8 mouse cellular contexts compared by ENCODE assay signal in genomic region chr2:179977344-179978025, GRCm38 (mm10). TPM values are rescaled to one million over a fixed set of nuclear protein-coding genes. Genes with fewer than 3 reads are reported as not detected.
DNase-seq lines count a peak whose midpoint lies in the region; ATAC-seq and TF ChIP-seq lines count a peak whose summit lies in the region.

No protein-coding gene starts in this region.

- H3K9me3 ChIP-seq in hindbrain, embryonic 13.5 days, result no peaks in the 10 kb centered on the region
- H3K9me3 ChIP-seq in midbrain, embryonic 14.5 days (ENCODE audit: control insufficient read depth, low read length), result no peaks in the 10 kb centered on the region

- H3K4me1 ChIP-seq in kidney, adult 2 months (ENCODE audit: control insufficient read depth, insufficient read depth, low read length), result peaks cover 16% of the 10 kb centered on the region
- peaks cover 49% of the 10 kb centered on the region for H3K4me1 ChIP-seq in bone marrow macrophage, adult 2 months (ENCODE audit: control insufficient read depth, insufficient read depth, low read length)
- peaks cover 39% of the 10 kb centered on the region for H3K4me1 ChIP-seq in hindbrain, embryonic 13.5 days (replicated peaks)
- H3K4me1 ChIP-seq in midbrain, embryonic 14.5 days (ENCODE audit: control insufficient read depth, insufficient read depth, low read length), result peaks cover 31% of the 10 kb centered on the region

- peak overlapping the region; percentile 59 for H3K4me2 ChIP-seq in hindbrain, embryonic 13.5 days
- peak overlapping the region; percentile 63 for H3K4me2 ChIP-seq in midbrain, embryonic 14.5 days (ENCODE audit: low read length)

- H3K36me3 ChIP-seq in kidney, adult 2 months (ENCODE audit: control insufficient read depth, insufficient read depth, low read length), result no peaks in the 10 kb centered on the region
- no peaks in the 10 kb centered on the region for H3K36me3 ChIP-seq in hindbrain, embryonic 13.5 days
- no peaks in the 10 kb centered on the region for H3K36me3 ChIP-seq in midbrain, embryonic 14.5 days (ENCODE audit: control insufficient read depth, insufficient read depth, low read length)

- TF ChIP-seq CTCF in kidney, adult 2 months (conservative IDR thresholded peaks at IDR 0.05; ENCODE audit: insufficient read depth, insufficient read length, low read depth, low read length), result no peak
- no peak for TF ChIP-seq CTCF in bone marrow macrophage, adult 2 months (IDR thresholded peaks at IDR 0.05; ENCODE audit: low read depth, low read length)

- ATAC-seq in hindbrain, embryonic 13.5 days (ENCODE audit: low FRiP score), result no peak
- no peak for ATAC-seq in midbrain, embryonic 14.5 days (ENCODE audit: low FRiP score, low TSS enrichment)
- no peak for ATAC-seq in monocyte, adult 5-6 weeks (replicated peaks; ENCODE audit: insufficient number of reproducible peaks, low FRiP score, low TSS enrichment, poor library complexity, severe bottlenecking)
- no peak for ATAC-seq in megakaryocyte-erythroid progenitor cell, adult 5-6 weeks (replicated peaks; ENCODE audit: low FRiP score, low TSS enrichment, poor library complexity, severe bottlenecking)

- WGBS in kidney, adult 2 months, result 9% methylated on average over 10 of the region's 10 CpGs
- whole genome bisulfite sequencing in hindbrain, embryonic 13.5 days, result 10% methylated on average over 10 of the region's 10 CpGs
- WGBS in midbrain, embryonic 14.5 days, result 11% methylated on average over 10 of the region's 10 CpGs

- H3K9ac ChIP-seq in hindbrain, embryonic 13.5 days, result peak overlapping the region; percentile 93
- peak overlapping the region; percentile 92 for H3K9ac ChIP-seq in midbrain, embryonic 14.5 days (replicated peaks; ENCODE audit: low read length)

- no peak for DNase-seq in kidney, adult 2 months
- no peak for DNase-seq in kidney, adult 8-10 months
- DNase-seq in 3T3-L1 (ENCODE audit: low read depth, low spot score), result peak; percentile 32
- DNase-seq in midbrain, embryonic 14.5 days, result peak; percentile 23

- no peak for TF ChIP-seq POLR2A in kidney, adult 2 months (IDR thresholded peaks at IDR 0.05; ENCODE audit: low read depth, low read length)
- TF ChIP-seq POLR2A in bone marrow macrophage, adult 2 months (IDR thresholded peaks at IDR 0.05; ENCODE audit: borderline replicate concordance, low read depth, low read length), result no peak

- H3K4me3 ChIP-seq in kidney, adult 2 months (ENCODE audit: insufficient read depth, low read depth, low read length), result peak overlapping the region; percentile 62
- peak overlapping the region; percentile 73 for H3K4me3 ChIP-seq in bone marrow macrophage, adult 2 months (ENCODE audit: insufficient read depth, low read length)
- H3K4me3 ChIP-seq in hindbrain, embryonic 13.5 days, result peak overlapping the region; percentile 83
- peak overlapping the region; percentile 80 for H3K4me3 ChIP-seq in midbrain, embryonic 14.5 days (replicated peaks; ENCODE audit: low read depth, low read length)

- no peaks in the 10 kb centered on the region for H3K27me3 ChIP-seq in kidney, adult 2 months (replicated peaks; ENCODE audit: control insufficient read depth, insufficient read depth, low read length)
- no peaks in the 10 kb centered on the region for H3K27me3 ChIP-seq in hindbrain, embryonic 13.5 days
- H3K27me3 ChIP-seq in midbrain, embryonic 14.5 days (ENCODE audit: control insufficient read depth, insufficient read depth, low read length), result no peaks in the 10 kb centered on the region

- H3K27ac ChIP-seq in kidney, adult 2 months (ENCODE audit: insufficient read depth, low read depth, low read length), result peak overlapping the region; percentile 92
- H3K27ac ChIP-seq in bone marrow macrophage, adult 2 months (ENCODE audit: insufficient read depth, low read depth, low read length), result peak overlapping the region; percentile 69
- peak overlapping the region; percentile 97 for H3K27ac ChIP-seq in hindbrain, embryonic 13.5 days
- H3K27ac ChIP-seq in midbrain, embryonic 14.5 days (replicated peaks; ENCODE audit: low read depth, low read length), result peak overlapping the region; percentile 95

RNA-seq across cellular contexts. Expression of gene Taf4, which starts 1.0 kb away (rescaled TPM):
- polyA plus RNA-seq in kidney, adult 2 months (2012; rRNA removed), result 7.3 and 8.9 TPM in 2 replicates
- 16.8 and 17.2 TPM in 2 replicates for polyA plus RNA-seq in bone marrow macrophage, adult 2 months (2012; ENCODE audit: insufficient read depth, insufficient read length, missing spikeins)
- 3.9 and 4.5 TPM in 2 replicates for polyA plus RNA-seq in hindbrain, embryonic 13.5 days (2015; fragmentation: Nextera tagmentation; extraction: Ambion mirVana)
- polyA plus RNA-seq in midbrain, embryonic 14.5 days (2014; fragmentation: Nextera tagmentation; extraction: Ambion mirVana), result 5.4 and 5.9 TPM in 2 replicates
- total RNA-seq in monocyte, adult 5-6 weeks (2017), result 27.7 to 65.7 TPM (median 39.4 TPM) in 3 replicates
- 22.1 and 31.5 TPM in 2 replicates for total RNA-seq in megakaryocyte-erythroid progenitor cell, adult 5-6 weeks (2014; fragmentation: Nextera tagmentation)
- 20.1 and 28.4 TPM in 2 replicates for total RNA-seq in megakaryocyte-erythroid progenitor cell, adult 5-6 weeks (2017)

RNA-seq across cellular contexts. Expression of gene Lsm14b, which starts 47.3 kb away (rescaled TPM):
- polyA plus RNA-seq in kidney, adult 2 months (2012; rRNA removed), result 27.2 and 29.5 TPM in 2 replicates
- 26.2 and 30.9 TPM in 2 replicates for polyA plus RNA-seq in bone marrow macrophage, adult 2 months (2012; ENCODE audit: insufficient read depth, insufficient read length, missing spikeins)
- polyA plus RNA-seq in hindbrain, embryonic 13.5 days (2015; fragmentation: Nextera tagmentation; extraction: Ambion mirVana), result 22.5 and 23.4 TPM in 2 replicates
- polyA plus RNA-seq in midbrain, embryonic 14.5 days (2014; fragmentation: Nextera tagmentation; extraction: Ambion mirVana), result 21.2 and 35.9 TPM in 2 replicates
- 38.6 to 53.9 TPM (median 53.4 TPM) in 3 replicates for total RNA-seq in monocyte, adult 5-6 weeks (2017)
- total RNA-seq in megakaryocyte-erythroid progenitor cell, adult 5-6 weeks (2014; fragmentation: Nextera tagmentation), result 14.9 and 28.0 TPM in 2 replicates
- 25.1 and 44.2 TPM in 2 replicates for total RNA-seq in megakaryocyte-erythroid progenitor cell, adult 5-6 weeks (2017)

Comparison
In these comparisons a context has a peak if more than half of its experiments do, and no peak if none do; other contexts are left out.
1. DNase-seq: peak in 3T3-L1 (single experiment) and midbrain, embryonic 14.5 days (single experiment); none in kidney, adult 2 months (single experiment) and kidney, adult 8-10 months (0 of 2).
2. Peak in every context shown above with its lines, with median percentiles within 50 percentile points of each other: H3K27ac ChIP-seq and H3K4me3 ChIP-seq.